Mouse (Mus musculus) left cerebral cortex, adult 2 months (tissue): Measurements from ENCODE around the gene Rnf41. TPM values are rescaled to one million over a fixed set of nuclear protein-coding genes. Genes with fewer than 3 reads are reported as not detected.

Experiments used
- DNase-seq, 2 experiments: peaks; one replicate each; pipeline ENCODE4 v3.0.0; 2021 to 2022; ENCODE audit warnings: low spot score in 2 of 2, mixed read lengths in 1 of 2; ENCODE audit errors: extremely low spot score in 1 of 2
- H3K27ac ChIP-seq: fragments of 200-600 bp; 2 replicates; pipeline ENCODE4 v1.8.1; 2022
- H3K4me3 ChIP-seq: fragments of 200-600 bp; 2 replicates; pipeline ENCODE4 v1.8.1; 2022
- CTCF ChIP-seq: fragments of 200-600 bp; IDR thresholded peaks from 2 replicates; pipeline ENCODE4 v1.8.1; 2022; ENCODE audit warnings: antibody characterized with exemption, mild to moderate bottlenecking, moderate library complexity
- intact Hi-C: fragments of 180-260 bp; cut with DNase I; formaldehyde crosslinking; loops from one replicate; pipeline ENCODE4 v1.15.1; 2025
- total RNA-seq, 2 experiments: library from RNA; stranded (reverse); gene quantifications; 2 replicates each; pipeline ENCODE4 v1.2.3; 2021

The Rnf41 gene
- total RNA-seq, 2 experiments from 2014 or later, result 74.0 to 76.6 TPM

DNA sequence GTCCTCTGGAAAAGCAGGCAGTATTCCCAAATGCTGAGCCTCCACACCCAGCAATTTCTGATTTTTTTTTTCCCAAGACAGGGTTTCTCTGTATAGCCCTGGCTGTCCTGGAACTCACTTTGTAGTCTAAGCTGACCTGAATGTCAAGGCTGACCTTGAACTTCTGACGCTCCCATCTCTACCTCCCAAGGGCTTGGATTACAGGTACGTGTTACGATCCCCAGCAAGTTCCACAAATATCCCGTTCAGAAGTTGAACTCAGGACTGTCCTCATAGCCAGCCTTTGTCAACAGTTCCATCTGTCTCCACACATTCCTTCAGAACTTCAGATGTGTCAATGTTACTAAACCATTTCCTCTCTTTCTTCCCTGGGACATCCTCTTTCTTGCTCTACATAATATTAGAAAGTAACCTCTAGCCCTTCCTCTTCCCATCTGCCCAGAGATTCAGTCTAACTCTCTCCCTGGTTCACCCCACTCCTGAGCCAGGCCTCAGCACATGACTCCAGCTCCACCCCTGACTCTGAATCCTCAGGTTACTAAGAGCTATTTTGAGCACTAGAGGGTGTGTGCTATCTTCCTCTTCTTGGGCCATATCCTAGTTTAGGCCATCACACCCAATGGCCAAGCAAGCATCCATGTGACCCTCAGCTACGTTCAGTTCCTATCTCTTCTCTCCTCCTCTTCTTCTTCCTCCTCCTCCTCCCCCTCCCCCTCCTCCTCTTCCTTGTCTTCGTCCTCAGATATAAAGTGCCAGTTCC, 38.3 kb upstream of the Rnf41 start:
- intact Hi-C loops, result no loop called here
- TF ChIP-seq CTCF, result no peak
- no peak overlapping the region for H3K27ac ChIP-seq
- H3K4me3 ChIP-seq, result no peak overlapping the region
- no peak for DNase-seq

DNA sequence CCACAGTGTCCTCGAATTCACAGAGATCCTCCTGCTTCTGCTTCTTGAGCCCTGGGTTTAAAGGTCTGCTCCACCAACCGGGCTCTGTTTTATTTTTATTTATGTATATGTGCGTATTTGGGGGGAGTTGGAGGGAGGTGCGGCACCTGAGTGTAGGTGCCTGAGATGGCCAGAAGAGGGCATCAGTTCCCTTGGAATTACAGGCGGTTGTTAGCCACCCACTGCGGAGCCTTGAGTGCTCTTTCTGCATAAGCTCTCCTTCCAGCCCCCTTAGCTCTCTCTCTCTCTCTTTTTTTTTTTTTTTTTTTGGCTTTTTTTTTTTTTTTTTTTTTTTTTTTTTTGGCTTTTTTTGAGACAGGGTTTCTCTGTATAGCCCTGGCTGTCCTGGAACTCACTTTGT, 37.1 kb upstream of the Rnf41 start:
- peak in 1 of 2 experiments; percentile 8 for DNase-seq
- peak; percentile 29 for TF ChIP-seq CTCF
- no peak overlapping the region for H3K27ac ChIP-seq
- no peak overlapping the region for H3K4me3 ChIP-seq
- intact Hi-C loops, result no loop called here

DNA sequence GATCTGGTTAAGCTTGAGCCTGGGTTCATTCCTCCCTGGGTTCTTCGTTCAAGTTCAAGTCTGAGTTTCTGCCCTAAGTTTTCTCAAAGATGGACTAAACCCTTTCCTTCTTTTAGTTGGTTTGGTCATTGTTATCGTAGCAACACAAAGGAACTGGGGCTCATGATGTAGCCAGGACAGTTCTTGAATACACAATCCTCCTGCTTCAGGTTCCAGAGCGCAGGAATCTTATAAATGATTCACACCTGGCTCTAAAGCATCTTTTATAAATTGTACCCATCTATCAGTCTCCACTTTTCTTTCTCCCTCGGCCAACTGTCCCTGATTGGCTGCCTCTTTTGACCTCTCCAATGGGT, 35.4 kb upstream of the Rnf41 start:
- peak overlapping the region; percentile 75 for H3K4me3 ChIP-seq
- peak overlapping the region; percentile 96 for H3K27ac ChIP-seq
- TF ChIP-seq CTCF, result no peak
- intact Hi-C loops, result loop anchor here (2.0 kb wide), 1 partner anchor 83 kb away; the partner anchor contains the start of gene Smarcc2
- DNase-seq, result no peak

DNA sequence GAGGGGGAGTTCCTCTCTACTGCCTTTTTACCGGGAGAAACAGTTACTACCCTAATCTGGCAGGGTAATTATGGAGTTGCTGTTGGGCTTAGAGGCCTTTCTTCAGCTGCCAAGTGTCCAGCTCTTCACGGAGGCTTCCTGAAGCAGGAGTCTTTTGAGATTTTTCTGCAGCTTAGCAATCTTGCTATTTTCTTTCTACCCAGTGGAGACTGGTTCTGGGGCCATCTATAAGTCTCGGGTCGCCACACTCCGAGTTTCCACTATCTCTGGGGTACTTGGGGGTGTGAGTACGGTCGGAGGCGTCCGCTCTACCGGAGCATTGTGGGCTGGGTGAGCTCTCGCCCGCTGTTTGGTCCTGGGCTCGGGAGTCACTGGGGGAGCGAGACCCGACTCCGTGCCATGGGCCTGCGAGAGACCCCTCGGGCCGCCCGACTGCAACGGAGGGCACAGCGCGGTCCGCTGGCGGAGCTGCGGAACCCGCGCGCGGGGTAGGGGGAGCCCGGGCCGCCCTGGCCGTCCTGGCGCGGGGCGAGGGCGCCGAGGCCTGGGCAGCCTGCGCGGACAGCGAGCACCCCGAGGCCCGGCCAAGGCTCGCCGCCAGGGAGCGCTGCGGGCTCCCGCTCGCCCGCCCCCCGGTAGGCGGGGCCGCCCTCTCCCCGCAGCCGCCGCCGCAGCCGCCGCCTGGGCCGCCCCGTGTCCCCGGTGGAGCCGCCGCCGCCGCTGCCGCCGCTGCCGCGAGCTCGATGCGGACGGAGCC, 34.8 kb upstream of the Rnf41 start, which contains the start of gene Ankrd52:
TSS of gene Ankrd52 (plus strand) at position 661 of the 757 bp plus-strand sequence.
- intact Hi-C loops, result loop anchor here (2.0 kb wide), 1 partner anchor 82 kb away; the partner anchor contains the start of gene Smarcc2
- H3K27ac ChIP-seq, result peak within 1 kb of the TSS; percentile 96
- TF ChIP-seq CTCF, result peak; percentile 53

DNA sequence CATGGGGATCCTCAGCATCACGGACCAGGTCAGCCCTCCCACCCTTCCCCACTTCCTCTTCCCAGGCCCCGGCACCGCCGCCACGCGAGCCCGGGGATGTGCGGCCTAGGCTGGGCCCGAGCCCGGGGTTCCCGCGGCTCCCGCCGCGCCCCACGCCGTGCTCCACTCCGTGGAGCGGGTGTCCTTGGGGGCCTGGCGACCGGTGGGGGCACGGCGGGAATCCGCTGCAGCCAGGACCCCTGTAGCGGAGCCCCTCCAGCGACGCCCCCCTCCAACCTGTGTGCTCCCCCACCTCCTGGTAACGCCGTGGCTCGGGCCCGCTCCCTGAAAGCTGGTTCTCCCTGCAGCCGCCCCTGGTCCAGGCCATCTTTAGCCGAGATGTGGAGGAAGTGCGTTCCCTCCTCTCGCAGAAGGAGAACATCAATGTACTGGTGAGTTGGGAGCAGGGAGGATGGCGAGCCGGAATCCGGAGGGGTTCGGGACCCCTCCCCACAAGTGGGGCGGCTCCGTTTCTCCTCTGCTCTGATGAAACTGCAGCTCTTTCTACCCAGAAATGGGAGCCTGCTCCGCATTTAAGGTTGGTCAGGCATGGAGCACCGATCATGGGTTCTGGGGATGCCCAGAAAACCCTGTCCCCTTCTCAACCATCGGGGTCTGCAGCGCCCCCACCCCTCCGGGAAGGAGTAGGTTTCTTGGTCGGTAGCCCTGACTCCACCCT, 34.1 kb upstream of the Rnf41 start:
- H3K4me3 ChIP-seq, result peak overlapping the region; percentile 75
- peak overlapping the region; percentile 92 for H3K27ac ChIP-seq
- DNase-seq, result peak; percentile 42 to 53
- no peak for TF ChIP-seq CTCF
- intact Hi-C loops, result loop anchor here (2.0 kb wide), 1 partner anchor 81 kb away; the partner anchor contains the start of gene Smarcc2

More for the DNA sequence above, 34.8 kb upstream of the Rnf41 start, which contains the start of gene Ankrd52:
- peak within 1 kb of the TSS; percentile 75 for H3K4me3 ChIP-seq
- peak; percentile 86 to 90 for DNase-seq

DNA sequence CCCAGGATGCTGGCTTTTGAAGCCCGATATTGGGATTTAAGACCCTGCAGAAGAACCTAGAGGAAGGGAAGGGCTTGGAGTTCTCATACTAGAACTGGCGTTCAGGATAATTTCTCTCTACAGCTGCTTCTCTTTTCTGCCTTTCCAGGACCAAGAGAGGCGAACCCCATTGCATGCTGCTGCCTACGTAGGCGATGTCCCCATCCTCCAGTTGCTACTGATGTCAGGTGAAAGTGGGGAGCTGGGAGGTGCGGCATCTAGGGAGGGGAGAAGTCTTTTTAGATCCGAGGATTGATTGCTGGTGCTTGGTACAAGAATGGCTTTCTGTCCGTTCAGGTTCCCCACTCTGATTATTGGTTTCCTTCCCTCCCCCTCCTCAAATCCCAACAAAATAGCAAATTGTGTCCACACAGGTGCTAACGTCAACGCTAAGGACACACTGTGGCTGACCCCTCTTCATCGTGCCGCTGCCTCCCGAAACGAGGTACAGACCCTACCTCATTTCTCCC, 33.5 kb upstream of the Rnf41 start:
- DNase-seq, result no peak
- no peak for TF ChIP-seq CTCF
- H3K4me3 ChIP-seq, result peak overlapping the region; percentile 75
- peak overlapping the region; percentile 92 for H3K27ac ChIP-seq
- intact Hi-C loops, result loop anchor here (2.0 kb wide), 2 partner anchors 31 to 81 kb away; partner anchors contain the start of gene Smarcc2

DNA sequence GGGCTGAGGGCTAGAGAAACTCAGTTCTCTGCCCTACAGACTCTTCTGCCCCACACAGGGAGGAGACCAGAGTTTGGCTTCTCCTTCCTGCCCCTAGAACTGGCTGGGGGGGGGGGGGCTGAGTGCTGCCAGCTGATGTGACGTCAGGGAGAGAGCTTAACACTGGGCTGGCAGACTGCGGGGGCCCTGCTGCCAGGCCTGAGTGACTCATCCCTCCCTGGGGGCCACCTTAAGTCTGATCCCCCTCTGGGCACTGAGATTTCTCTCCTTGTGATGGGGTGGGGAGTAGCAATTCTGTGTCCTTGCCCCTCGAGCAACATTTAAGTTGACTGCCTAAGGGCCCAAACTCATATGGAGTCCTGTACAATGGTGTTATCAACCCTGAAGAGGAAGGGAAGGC, 33.0 kb upstream of the Rnf41 start:
- intact Hi-C loops, result loop anchor here (2.0 kb wide), 1 partner anchor 30 kb away; no protein-coding TSS in a partner anchor
- no peak for DNase-seq
- H3K4me3 ChIP-seq, result peak overlapping the region; percentile 75
- H3K27ac ChIP-seq, result peak overlapping the region; percentile 92
- no peak for TF ChIP-seq CTCF

DNA sequence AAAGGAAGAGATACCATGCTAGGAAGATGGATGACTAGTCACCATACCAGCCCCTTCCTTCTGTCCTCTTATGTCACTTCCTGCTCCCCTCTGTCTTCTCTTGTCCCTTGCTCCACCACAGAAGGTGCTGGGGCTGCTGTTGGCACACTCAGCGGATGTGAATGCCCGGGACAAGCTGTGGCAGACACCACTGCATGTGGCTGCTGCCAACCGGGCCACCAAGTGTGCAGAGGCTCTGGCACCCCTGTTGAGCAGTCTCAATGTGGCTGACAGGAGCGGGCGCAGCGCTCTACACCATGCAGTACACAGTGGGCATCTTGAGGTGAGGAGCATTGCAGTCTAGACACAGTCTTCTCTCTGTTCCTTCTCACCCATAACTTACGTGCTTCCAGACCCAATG, 32.2 kb upstream of the Rnf41 start:
- no peak for DNase-seq
- Histone ChIP-seq H3K27ac (no peak overlapping the region; the same call in 1 of the 2 replicates), H3K4me3 (no peak overlapping the region)
- TF ChIP-seq CTCF, result no peak
- intact Hi-C loops, result loop anchor here (2.0 kb wide), 1 partner anchor 30 kb away; no protein-coding TSS in a partner anchor

DNA sequence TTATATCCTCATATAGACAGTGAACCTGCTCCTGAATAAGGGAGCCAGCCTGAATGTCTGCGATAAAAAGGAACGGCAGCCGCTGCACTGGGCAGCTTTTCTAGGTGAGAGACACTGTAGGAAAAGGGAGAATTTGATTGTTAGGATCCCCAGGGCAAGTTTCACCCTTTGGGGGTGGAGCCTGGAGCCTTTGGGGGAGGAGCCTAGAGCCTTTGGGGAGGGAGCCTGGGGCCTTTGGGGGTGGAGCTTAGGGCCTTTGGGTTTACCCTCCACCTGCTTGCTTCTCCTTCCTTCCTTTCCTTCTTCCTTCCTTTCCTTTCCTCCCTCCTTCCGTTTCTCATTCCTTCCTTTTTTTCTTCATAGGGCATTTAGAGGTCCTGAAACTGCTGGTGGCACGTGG, 30.9 kb upstream of the Rnf41 start:
- intact Hi-C loops, result no loop called here
- Histone ChIP-seq H3K27ac (no peak overlapping the region), H3K4me3 (no peak overlapping the region)
- no peak for TF ChIP-seq CTCF
- no peak for DNase-seq

DNA sequence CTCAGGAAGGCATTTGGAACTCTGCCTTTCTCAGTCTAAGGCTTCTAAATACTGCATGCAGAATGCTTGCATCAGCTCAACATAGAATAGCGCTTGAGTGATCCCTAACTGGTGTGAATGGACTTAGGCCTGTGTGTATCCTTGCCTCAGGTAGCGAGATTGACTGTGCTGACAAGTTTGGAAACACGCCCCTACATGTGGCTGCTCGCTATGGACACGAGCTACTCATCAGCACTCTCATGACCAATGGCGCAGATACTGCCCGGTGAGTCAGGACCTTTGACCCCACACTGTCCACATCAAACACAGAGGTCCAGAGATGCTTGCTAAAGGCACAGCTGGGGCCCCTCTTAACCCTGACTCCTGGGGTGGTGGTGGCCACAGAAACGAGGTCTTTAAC, 29.0 kb upstream of the Rnf41 start:
- intact Hi-C loops, result no loop called here
- Histone ChIP-seq H3K4me3 (no peak overlapping the region), H3K27ac (no peak overlapping the region)
- TF ChIP-seq CTCF, result no peak
- no peak for DNase-seq

DNA sequence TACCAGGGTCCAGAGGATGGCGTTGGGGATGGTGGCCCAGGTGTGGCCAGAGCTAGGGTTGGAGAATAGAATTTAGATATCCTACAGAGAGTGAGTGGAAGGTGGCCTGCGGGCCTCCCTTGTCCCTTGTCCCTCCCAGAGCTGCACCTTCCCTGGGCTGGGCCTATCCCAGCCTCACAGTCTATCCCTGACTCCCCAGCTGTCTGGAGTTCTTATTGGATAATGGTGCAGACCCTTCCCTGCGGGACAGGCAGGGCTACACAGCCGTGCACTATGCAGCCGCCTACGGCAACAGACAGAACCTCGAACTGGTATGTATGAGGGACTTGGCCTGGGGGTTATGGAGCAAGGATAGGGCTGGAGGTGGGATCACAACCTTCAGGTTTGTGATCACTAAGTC, 25.6 kb upstream of the Rnf41 start:
- Histone ChIP-seq H3K27ac (no peak overlapping the region), H3K4me3 (no peak overlapping the region)
- no peak for TF ChIP-seq CTCF
- intact Hi-C loops, result no loop called here
- no peak for DNase-seq
